Mouse (Mus musculus): ENCODE results near the gene Chst14. TPM values are rescaled to one million over a fixed set of nuclear protein-coding genes. Genes with fewer than 3 reads are reported as not detected.
A peak's percentile ranks its signal among the peaks of the same experiment; 100 is the strongest.

The Chst14 gene
- total RNA-seq, 2 experiments from 2014 or later: 3.0 to 3.2 TPM

- no peak for DNase-seq (ENCODE audit: extremely low spot score in 1 of 2, low spot score in 1 of 2)
Measured at GRCm38 (mm10) chr2:118961546-118961945, 35.2 kb downstream of the Chst14 start.

- DNase-seq (ENCODE audit: extremely low spot score in 1 of 2, low spot score in 1 of 2): no peak
Measured at GRCm38 (mm10) chr2:118963007-118963675, 36.8 kb downstream of the Chst14 start.

- DNase-seq (ENCODE audit: extremely low spot score in 1 of 2, low spot score in 1 of 2): no peak
Measured at GRCm38 (mm10) chr2:118963676-118964012, 37.3 kb downstream of the Chst14 start.

GRCm38 (mm10) chr2:118969585-118970147 lies 43.4 kb downstream of the Chst14 start:
- no peak for DNase-seq (ENCODE audit: extremely low spot score in 1 of 2, low spot score in 1 of 2)

GRCm38 (mm10) chr2:118972048-118972447 lies 45.8 kb downstream of the Chst14 start:
- no peak for DNase-seq (ENCODE audit: extremely low spot score in 1 of 2, low spot score in 1 of 2)

- DNase-seq (ENCODE audit: extremely low spot score in 1 of 2, low spot score in 1 of 2): peak; percentile 83 to 84
Measured at GRCm38 (mm10) chr2:118972687-118973376, 46.5 kb downstream of the Chst14 start.

GRCm38 (mm10) chr2:118975855-118976254 lies 49.6 kb downstream of the Chst14 start:
- DNase-seq (ENCODE audit: extremely low spot score in 1 of 2, low spot score in 1 of 2): peak in 1 of 2 experiments; percentile 33

GRCm38 (mm10) chr2:118976282-118976929 lies 50.1 kb downstream of the Chst14 start:
- peak; percentile 81 to 83 for DNase-seq (ENCODE audit: extremely low spot score in 1 of 2, low spot score in 1 of 2)

GRCm38 (mm10) chr2:118976941-118977340 lies 50.6 kb downstream of the Chst14 start:
- DNase-seq (ENCODE audit: extremely low spot score in 1 of 2, low spot score in 1 of 2): no peak

GRCm38 (mm10) chr2:118978064-118978463 lies 51.8 kb downstream of the Chst14 start:
- no peak for DNase-seq (ENCODE audit: extremely low spot score in 1 of 2, low spot score in 1 of 2)

Other genes with a start within 250 kb of the Chst14 start
- gene Ankrd63, start 222.5 kb upstream of the Chst14 start, total RNA-seq (2021): 10 to 100 TPM; 17.7 to 17.9 TPM
- 1 to 10 TPM; 2.0 to 2.4 TPM for gene Plcb2, start 198.1 kb upstream of the Chst14 start, total RNA-seq (2021)
- 10 to 100 TPM; 58.3 to 64.5 TPM for gene Inafm2, start 180.7 kb upstream of the Chst14 start, total RNA-seq (2021)
- gene Ccdc9b, start 163.8 kb upstream of the Chst14 start, total RNA-seq (2021): 1 to 10 TPM; 4.9 to 6.7 TPM
- gene Phgr1, start 153.7 kb upstream of the Chst14 start, total RNA-seq (2021): not detected
- 100 to 1,000 TPM; 255 to 263 TPM for gene Disp2, start 146.8 kb upstream of the Chst14 start, total RNA-seq (2021)
- gene Knstrn, start 112.5 kb upstream of the Chst14 start, total RNA-seq (2021): 1 to 10 TPM; 1.7 to 2.1 TPM
- 100 to 1,000 TPM in 1 of 2 experiments, 10 to 100 TPM in 1; 85.9 to 101 TPM for gene Ivd, start 64.5 kb upstream of the Chst14 start, total RNA-seq (2021)
- gene Bahd1, start 26.1 kb upstream of the Chst14 start, total RNA-seq (2021): 10 to 100 TPM; 45.6 to 52.9 TPM
- 10 to 100 TPM; 49.7 to 57.8 TPM for gene Ccdc32, start 102.9 kb downstream of the Chst14 start, total RNA-seq (2021)
- gene Rpusd2, start 108.3 kb downstream of the Chst14 start, total RNA-seq (2021): 1 to 10 TPM; 6.8 to 7.2 TPM
- under 1 TPM; 0.49 to 0.52 TPM for gene Knl1, start 120.6 kb downstream of the Chst14 start, total RNA-seq (2021)
- gene Rad51, start 186.3 kb downstream of the Chst14 start, total RNA-seq (2021): 1 to 10 TPM in 1 of 2 experiments, under 1 TPM in 1; 0.99 to 1.2 TPM
- 10 to 100 TPM; 51.5 to 56.5 TPM for gene Rmdn3, start 230.5 kb downstream of the Chst14 start, total RNA-seq (2021)
- not detected for gene Gchfr, start 241.3 kb downstream of the Chst14 start, total RNA-seq (2021)
- not detected for gene Gm14137, start 248.0 kb downstream of the Chst14 start, total RNA-seq (2021)